Mouse (Mus musculus) left cerebral cortex, postnatal 36 days (tissue): ENCODE measurements at regions not wholly inside any gene's neighbourhood (a gene's known extent, or its start where the extent isn't known, plus 50 kb on each side); places are given as distances from the start of the nearest gene placed in this dataset.
A peak's percentile ranks its signal among the peaks of the same experiment; 100 is the strongest.

Experiments
- DNase-seq, 2 experiments: peaks; one replicate each; pipeline ENCODE4 v3.0.0; 2021 to 2022; ENCODE audit warnings: low spot score in 2 of 2, mixed read lengths in 1 of 2
- intact Hi-C: fragments of 180-260 bp; cut with DNase I; formaldehyde crosslinking; loops from one replicate; pipeline ENCODE4 v1.15.1; 2025

DNA sequence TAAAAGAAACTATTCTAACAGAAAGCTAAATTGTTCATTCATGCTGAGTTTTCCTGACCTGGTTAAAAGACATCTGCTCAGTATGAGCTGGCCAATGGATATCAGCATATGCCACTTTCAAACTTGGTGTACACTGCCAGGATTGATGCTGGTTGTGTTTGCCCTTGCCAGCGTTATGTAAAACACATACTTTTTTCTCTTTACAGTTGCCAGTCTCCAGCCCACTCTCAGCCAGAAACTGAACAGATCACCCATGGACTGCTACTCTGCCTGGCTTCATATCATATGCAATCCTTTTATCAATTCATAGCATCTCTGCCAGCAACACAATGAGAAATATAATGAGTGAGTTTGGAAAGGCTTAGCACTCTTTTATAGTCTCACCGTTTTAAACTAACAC, 940.7 kb upstream of the Epha6 start:
- intact Hi-C loops: no loop called here
- DNase-seq: peak in 1 of 2 experiments; percentile 4

DNA sequence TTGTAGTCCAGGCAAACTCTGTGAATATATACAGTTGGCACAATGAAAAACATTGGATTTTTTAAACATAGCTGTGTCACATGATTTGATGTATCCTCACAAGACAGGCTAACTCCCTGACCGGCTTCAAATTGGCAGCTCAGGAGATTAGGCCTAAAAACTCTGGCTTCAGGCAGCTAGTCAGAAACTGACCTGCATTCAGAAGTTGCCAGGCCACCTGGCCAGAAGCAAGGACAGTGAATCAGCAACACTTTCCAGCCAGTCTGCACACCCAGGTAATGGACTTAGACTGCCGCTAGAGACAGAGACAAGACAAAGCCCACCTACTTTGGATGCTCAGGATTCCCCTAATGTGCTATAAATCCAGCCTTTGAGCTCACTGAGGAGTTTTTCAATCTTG, 929.4 kb upstream of the Epha6 start:
- no peak for DNase-seq
- intact Hi-C loops: no loop called here
